Mouse (Mus musculus) liver, embryonic 13.5 days (tissue): ENCODE results near the gene Pfkfb3. TPM values are rescaled to one million over a fixed set of nuclear protein-coding genes. Genes with fewer than 3 reads are reported as not detected.

Source experiments
- ATAC-seq: fragments of 200-750 bp; cut with Nextera tagmentation; 2 replicates; pipeline ENCODE4 v1.8.0; 2017; ENCODE audit warnings: low read depth, mild to moderate bottlenecking, moderate number of reproducible peaks, moderate library complexity
- DNase-seq: peaks from one replicate; pipeline ENCODE4 v3.0.0; 2022
- H3K27ac ChIP-seq: fragments of 300-500 bp; sonication (generic); 2 replicates; pipeline ENCODE4 v1.5.1; 2015; ENCODE audit warnings: moderate library complexity, mild to moderate bottlenecking, inconsistent platforms
- H3K27me3 ChIP-seq: fragments of 300-500 bp; sonication (generic); 2 replicates; pipeline ENCODE4 v1.6.1; 2015; ENCODE audit warnings: mild to moderate bottlenecking, inconsistent platforms
- H3K36me3 ChIP-seq: fragments of 300-500 bp; sonication (generic); 2 replicates; pipeline ENCODE4 v1.6.1; 2015; ENCODE audit warnings: mild to moderate bottlenecking, inconsistent platforms
- H3K4me1 ChIP-seq: fragments of 300-500 bp; sonication (generic); replicated peaks from 2 replicates; pipeline ENCODE4 v1.6.1; 2015; ENCODE audit warnings: inconsistent platforms
- H3K4me2 ChIP-seq: fragments of 300-500 bp; sonication (generic); 2 replicates; pipeline ENCODE4 v1.6.1; 2015; ENCODE audit warnings: inconsistent platforms, mild to moderate bottlenecking, moderate library complexity
- H3K4me3 ChIP-seq: fragments of 300-500 bp; sonication (generic); replicated peaks from 2 replicates; pipeline ENCODE4 v1.5.1; 2015; ENCODE audit warnings: mild to moderate bottlenecking, inconsistent platforms
- H3K9ac ChIP-seq: fragments of 300-500 bp; sonication (generic); 2 replicates; pipeline ENCODE4 v1.6.1; 2015; ENCODE audit warnings: mild to moderate bottlenecking, inconsistent platforms
- H3K9me3 ChIP-seq: fragments of 300-500 bp; sonication (generic); replicated peaks from 2 replicates; pipeline ENCODE4 v1.6.1; 2016; ENCODE audit warnings: inconsistent platforms
- WGBS: fragments of 180-500 bp; shearing (Covaris S2); methylation state at CpG from one replicate; pipeline ENCODE4 v1.1.7; 2015; ENCODE audit not compliant: insufficient replicate concordance; 5-methylcytosine and 5-hydroxymethylcytosine counted together
- polyA plus RNA-seq: library from polyadenylated mRNA; unstranded; fragments of >200 nt; fragmentation: Nextera tagmentation; extraction: Ambion mirVana; gene quantifications from 2 replicates; pipeline ENCODE4 v1.2.1, GENCODE M21; 2015

Gene Pfkfb3
- polyA plus RNA-seq, 1 experiment from 2014 or later = 7.2 TPM

- Histone ChIP-seq H3K4me2 (no peak overlapping the region), H3K4me3 (no peak overlapping the region), H3K36me3 (no peaks in the 10 kb centered on the region), H3K27me3 (no peaks in the 10 kb centered on the region), H3K4me1 (no peaks in the 10 kb centered on the region), H3K9ac (no peak overlapping the region), H3K9me3 (no peaks in the 10 kb centered on the region), H3K27ac (no peak overlapping the region)
- 48% methylated on average over 3 of the region's 3 CpGs for WGBS
- ATAC-seq (no peak), DNase-seq (no peak)
Observed at GRCm38 (mm10) chr2:11464661-11465099, 89.2 kb downstream of the Pfkfb3 start.

- no peaks in the 10 kb centered on the region for H3K9me3 ChIP-seq
- H3K4me3 ChIP-seq = no peak overlapping the region
- no peaks in the 10 kb centered on the region for H3K36me3 ChIP-seq
- no peaks in the 10 kb centered on the region for H3K4me1 ChIP-seq
- H3K9ac ChIP-seq = no peak overlapping the region
- no peak overlapping the region for H3K27ac ChIP-seq
- DNase-seq (no peak), ATAC-seq (no peak)
- no peaks in the 10 kb centered on the region for H3K27me3 ChIP-seq
- 68% methylated on average over 3 of the region's 3 CpGs for WGBS
- no peak overlapping the region for H3K4me2 ChIP-seq
Observed at GRCm38 (mm10) chr2:11460976-11461375, 92.9 kb downstream of the Pfkfb3 start.

GRCm38 (mm10) chr2:11458494-11458893 is 95.4 kb downstream of the Pfkfb3 start:
- no peak for DNase-seq
- 60% methylated on average over 1 of the region's 1 CpGs for WGBS
- ATAC-seq = no peak
- Histone ChIP-seq H3K9me3 (no peaks in the 10 kb centered on the region), H3K4me1 (no peaks in the 10 kb centered on the region), H3K27ac (no peak overlapping the region), H3K4me3 (no peak overlapping the region), H3K9ac (no peak overlapping the region), H3K4me2 (no peak overlapping the region), H3K27me3 (no peaks in the 10 kb centered on the region), H3K36me3 (no peaks in the 10 kb centered on the region)

GRCm38 (mm10) chr2:11457904-11458303 is 96.0 kb downstream of the Pfkfb3 start:
- Histone ChIP-seq H3K9ac (no peak overlapping the region), H3K27me3 (no peaks in the 10 kb centered on the region), H3K4me2 (no peak overlapping the region), H3K9me3 (no peaks in the 10 kb centered on the region), H3K36me3 (no peaks in the 10 kb centered on the region), H3K4me1 (no peaks in the 10 kb centered on the region), H3K4me3 (no peak overlapping the region), H3K27ac (no peak overlapping the region)
- ATAC-seq (peak; percentile 58), DNase-seq (no peak)
- 58% methylated on average over 7 of the region's 7 CpGs for WGBS

- Histone ChIP-seq H3K27me3 (no peaks in the 10 kb centered on the region), H3K4me3 (no peak overlapping the region), H3K27ac (no peak overlapping the region), H3K9me3 (no peaks in the 10 kb centered on the region), H3K36me3 (no peaks in the 10 kb centered on the region), H3K4me2 (no peak overlapping the region), H3K9ac (no peak overlapping the region), H3K4me1 (no peaks in the 10 kb centered on the region)
- no peak for DNase-seq
- 59% methylated on average over 3 of the region's 3 CpGs for WGBS
- ATAC-seq = no peak
Observed at GRCm38 (mm10) chr2:11448711-11449110, 105.2 kb downstream of the Pfkfb3 start.

GRCm38 (mm10) chr2:11447865-11448264 is 106.0 kb downstream of the Pfkfb3 start:
- no peak for ATAC-seq
- no peaks in the 10 kb centered on the region for H3K9me3 ChIP-seq
- no peaks in the 10 kb centered on the region for H3K27me3 ChIP-seq
- H3K36me3 ChIP-seq = no peaks in the 10 kb centered on the region
- DNase-seq = no peak
- 38% methylated on average over 2 of the region's 2 CpGs for WGBS
- H3K27ac ChIP-seq = no peak overlapping the region
- H3K9ac ChIP-seq = no peak overlapping the region
- no peak overlapping the region for H3K4me3 ChIP-seq
- no peaks in the 10 kb centered on the region for H3K4me1 ChIP-seq
- H3K4me2 ChIP-seq = no peak overlapping the region

GRCm38 (mm10) chr2:11445722-11446121 is 108.2 kb downstream of the Pfkfb3 start:
- no peaks in the 10 kb centered on the region for H3K36me3 ChIP-seq
- H3K27ac ChIP-seq = no peak overlapping the region
- no peaks in the 10 kb centered on the region for H3K9me3 ChIP-seq
- no peaks in the 10 kb centered on the region for H3K4me1 ChIP-seq
- H3K4me2 ChIP-seq = no peak overlapping the region
- H3K27me3 ChIP-seq = no peaks in the 10 kb centered on the region
- 69% methylated on average over 3 of the region's 3 CpGs for WGBS
- no peak overlapping the region for H3K4me3 ChIP-seq
- ATAC-seq (no peak), DNase-seq (no peak)
- no peak overlapping the region for H3K9ac ChIP-seq

GRCm38 (mm10) chr2:11441864-11442263 is 112.0 kb downstream of the Pfkfb3 start:
- Histone ChIP-seq H3K9me3 (no peaks in the 10 kb centered on the region), H3K4me3 (no peak overlapping the region), H3K4me2 (no peak overlapping the region), H3K27me3 (no peaks in the 10 kb centered on the region), H3K4me1 (no peaks in the 10 kb centered on the region), H3K27ac (no peak overlapping the region), H3K9ac (no peak overlapping the region), H3K36me3 (no peaks in the 10 kb centered on the region)
- ATAC-seq (0 out of 2 replicates have a peak, but pooled peaks have one; percentile 36), DNase-seq (no peak)
- 31% methylated on average over 4 of the region's 4 CpGs for WGBS

GRCm38 (mm10) chr2:11438231-11438954 is 115.5 kb downstream of the Pfkfb3 start:
- Histone ChIP-seq H3K27me3 (no peaks in the 10 kb centered on the region), H3K27ac (no peak overlapping the region), H3K4me3 (no peak overlapping the region), H3K4me1 (no peaks in the 10 kb centered on the region), H3K36me3 (no peaks in the 10 kb centered on the region), H3K4me2 (no peak overlapping the region), H3K9me3 (no peaks in the 10 kb centered on the region), H3K9ac (no peak overlapping the region)
- WGBS = 66% methylated on average over 12 of the region's 12 CpGs
- ATAC-seq (no peak), DNase-seq (no peak)

GRCm38 (mm10) chr2:11436353-11436752 is 117.5 kb downstream of the Pfkfb3 start:
- Histone ChIP-seq H3K36me3 (no peaks in the 10 kb centered on the region), H3K9ac (no peak overlapping the region), H3K27me3 (no peaks in the 10 kb centered on the region), H3K9me3 (no peaks in the 10 kb centered on the region), H3K4me3 (no peak overlapping the region), H3K27ac (no peak overlapping the region), H3K4me1 (no peaks in the 10 kb centered on the region), H3K4me2 (no peak overlapping the region)
- ATAC-seq = no peak
- WGBS = 79% methylated on average over 11 of the region's 11 CpGs
- DNase-seq = no peak

GRCm38 (mm10) chr2:11433353-11433752 is 120.5 kb downstream of the Pfkfb3 start:
- Histone ChIP-seq H3K27me3 (no peaks in the 10 kb centered on the region), H3K9ac (no peak overlapping the region), H3K4me1 (peaks cover 23% of the 10 kb centered on the region), H3K9me3 (no peaks in the 10 kb centered on the region), H3K27ac (no peak overlapping the region), H3K4me3 (no peak overlapping the region), H3K4me2 (no peak overlapping the region), H3K36me3 (no peaks in the 10 kb centered on the region)
- DNase-seq (no peak), ATAC-seq (no peak)
- WGBS = 71% methylated on average over 5 of the region's 5 CpGs

- ATAC-seq = peak; percentile 56
- Histone ChIP-seq H3K36me3 (no peaks in the 10 kb centered on the region), H3K9me3 (no peaks in the 10 kb centered on the region), H3K4me3 (no peak overlapping the region), H3K27ac (no peak overlapping the region), H3K27me3 (no peaks in the 10 kb centered on the region), H3K9ac (no peak overlapping the region), H3K4me2 (no peak overlapping the region), H3K4me1 (peaks cover 47% of the 10 kb centered on the region)
- peak; percentile 20 for DNase-seq
- WGBS = 11% methylated on average over 3 of the region's 3 CpGs
Observed at GRCm38 (mm10) chr2:11429538-11429937, 124.3 kb downstream of the Pfkfb3 start.
